In genomic region chr6:128479463-128480454, GRCm38 (mm10) we compare ENCODE assay signal across 8 mouse cellular contexts. TPM values are rescaled to one million over a fixed set of nuclear protein-coding genes. Genes with fewer than 3 reads are reported as not detected.
A peak's percentile ranks its signal among the peaks of the same experiment; 100 is the strongest.
DNase-seq lines count a peak whose midpoint lies in the region; ATAC-seq lines count a peak whose summit lies in the region.

No protein-coding gene starts in this region.

- H3K27me3 ChIP-seq in hindbrain, embryonic 11.5 days (ENCODE audit: control insufficient read depth, insufficient read depth, low read length) = no peaks in the 10 kb centered on the region
- no peaks in the 10 kb centered on the region for H3K27me3 ChIP-seq in lung, embryonic 16.5 days (ENCODE audit: control insufficient read depth, insufficient read depth, low read depth, low read length)

- H3K9ac ChIP-seq in hindbrain, embryonic 11.5 days (ENCODE audit: low read depth, low read length) = no peak overlapping the region
- peak overlapping the region; percentile 39; the same call in 1 of the 2 replicates for H3K9ac ChIP-seq in lung, embryonic 16.5 days (ENCODE audit: low read length)

- WGBS in hindbrain, embryonic 11.5 days = 26% methylated on average over 26 of the region's 26 CpGs
- 19% methylated on average over 26 of the region's 26 CpGs for WGBS in lung, embryonic 16.5 days

- peak; percentile 88 for DNase-seq in Muller cell, postnatal 12 days (ENCODE audit: inconsistent ontology term)
- DNase-seq in cerebellum, adult 9-10 months = peak; percentile 98
- DNase-seq in frontal cortex, adult 2 months (ENCODE audit: extremely low spot score in 1 of 2, low spot score in 1 of 2) = peak; percentile 92 to 99
- peak; percentile 97 for DNase-seq in hindbrain, embryonic 11.5 days (ENCODE audit: low spot score)
- DNase-seq in layer of hippocampus, adult 9-11 months = peak; percentile 94
- DNase-seq in ovary, postnatal 10 days (ENCODE audit: low spot score) = peak; percentile 97
- DNase-seq in thymus, postnatal 0 days (ENCODE audit: low spot score) = peak; percentile 94

- no peak overlapping the region for H3K4me3 ChIP-seq in hindbrain, embryonic 11.5 days (ENCODE audit: low read depth, low read length)
- H3K4me3 ChIP-seq in lung, embryonic 16.5 days (ENCODE audit: low read length) = peak overlapping the region; percentile 24

- no peak overlapping the region; the same call in 1 of the 2 replicates for H3K4me2 ChIP-seq in hindbrain, embryonic 11.5 days (replicated peaks; ENCODE audit: low read depth, low read length)
- peak overlapping the region; percentile 49 for H3K4me2 ChIP-seq in lung, embryonic 16.5 days (ENCODE audit: low read depth, low read length)

- ATAC-seq in hindbrain, embryonic 11.5 days (ENCODE audit: low FRiP score) = peak; percentile 92
- ATAC-seq in lung, embryonic 16.5 days (ENCODE audit: low read depth) = peak; percentile 94

- H3K4me1 ChIP-seq in hindbrain, embryonic 11.5 days (replicated peaks; ENCODE audit: control insufficient read depth, insufficient read depth, low read length) = no peaks in the 10 kb centered on the region
- H3K4me1 ChIP-seq in lung, embryonic 16.5 days (replicated peaks; ENCODE audit: control insufficient read depth, insufficient read depth, low read length) = no peaks in the 10 kb centered on the region; the same call in 1 of the 2 replicates

- H3K27ac ChIP-seq in hindbrain, embryonic 11.5 days (ENCODE audit: low read depth, low read length) = no peak overlapping the region
- no peak overlapping the region for H3K27ac ChIP-seq in lung, embryonic 16.5 days (ENCODE audit: low read length)

- no peaks in the 10 kb centered on the region for H3K9me3 ChIP-seq in hindbrain, embryonic 11.5 days (ENCODE audit: control insufficient read depth, low read length)
- no peaks in the 10 kb centered on the region for H3K9me3 ChIP-seq in lung, embryonic 16.5 days (ENCODE audit: control insufficient read depth, low read length)

- no peaks in the 10 kb centered on the region for H3K36me3 ChIP-seq in hindbrain, embryonic 11.5 days (ENCODE audit: control insufficient read depth, insufficient read depth, low read length)
- no peaks in the 10 kb centered on the region for H3K36me3 ChIP-seq in lung, embryonic 16.5 days (ENCODE audit: control insufficient read depth, insufficient read depth, low read length)

RNA-seq across cellular contexts. Expression of gene Fkbp4, which starts 41.3 kb away (rescaled TPM):
- 124 and 128 TPM in 2 replicates for polyA plus RNA-seq in frontal cortex, adult 2 months (2012; rRNA removed)
- 434 and 533 TPM in 2 replicates for polyA plus RNA-seq in hindbrain, embryonic 11.5 days (2014; fragmentation: Nextera tagmentation; extraction: Ambion mirVana)
- polyA plus RNA-seq in lung, embryonic 16.5 days (2015; fragmentation: Nextera tagmentation; extraction: Ambion mirVana) = 400 and 427 TPM in 2 replicates
- 213 and 261 TPM in 2 replicates for polyA plus RNA-seq in thymus, postnatal 0 days (2015; fragmentation: Nextera tagmentation; extraction: Ambion mirVana)

RNA-seq across cellular contexts. Expression of gene Pzp, which starts 46.8 kb away (rescaled TPM):
- polyA plus RNA-seq in frontal cortex, adult 2 months (2012; rRNA removed) = not detected in 2 replicates
- polyA plus RNA-seq in hindbrain, embryonic 11.5 days (2014; fragmentation: Nextera tagmentation; extraction: Ambion mirVana) = not detected in 2 replicates
- polyA plus RNA-seq in lung, embryonic 16.5 days (2015; fragmentation: Nextera tagmentation; extraction: Ambion mirVana) = 0.79 and 7.8 TPM in 2 replicates
- not detected in 2 replicates for polyA plus RNA-seq in thymus, postnatal 0 days (2015; fragmentation: Nextera tagmentation; extraction: Ambion mirVana)

RNA-seq across cellular contexts. Expression of gene Itfg2, which starts 55.0 kb away (rescaled TPM):
- 27.4 and 28.2 TPM in 2 replicates for polyA plus RNA-seq in frontal cortex, adult 2 months (2012; rRNA removed)
- polyA plus RNA-seq in hindbrain, embryonic 11.5 days (2014; fragmentation: Nextera tagmentation; extraction: Ambion mirVana) = 28.4 and 32.2 TPM in 2 replicates
- polyA plus RNA-seq in lung, embryonic 16.5 days (2015; fragmentation: Nextera tagmentation; extraction: Ambion mirVana) = 29.6 and 32.2 TPM in 2 replicates
- polyA plus RNA-seq in thymus, postnatal 0 days (2015; fragmentation: Nextera tagmentation; extraction: Ambion mirVana) = 20.2 and 23.0 TPM in 2 replicates
